Mouse (Mus musculus) midbrain, embryonic 14.5 days (tissue): ENCODE results near the gene Lmln. TPM values are rescaled to one million over a fixed set of nuclear protein-coding genes. Genes with fewer than 3 reads are reported as not detected.
A peak's percentile ranks its signal among the peaks of the same experiment; 100 is the strongest.

Experiments
- ATAC-seq: fragments of 200-750 bp; cut with Nextera tagmentation; 2 replicates; pipeline ENCODE4 v1.8.0; 2017; ENCODE audit warnings: moderate number of reproducible peaks, moderate library complexity; ENCODE audit not compliant: low FRiP score, low TSS enrichment
- DNase-seq: peaks from one replicate; pipeline ENCODE4 v3.0.0-alpha.2; 2015
- H3K27ac ChIP-seq: fragments of 300-500 bp; sonication (generic); replicated peaks from 2 replicates; pipeline ENCODE4 v1.5.1; 2014; ENCODE audit warnings: mild to moderate bottlenecking, low read depth, low read length, moderate library complexity
- H3K27me3 ChIP-seq: fragments of 300-500 bp; sonication (generic); 2 replicates; pipeline ENCODE4 v1.6.1; 2014; ENCODE audit warnings: low read length, control low read depth, mixed read lengths; ENCODE audit not compliant: control insufficient read depth, insufficient read depth
- H3K36me3 ChIP-seq: fragments of 300-500 bp; sonication (generic); 2 replicates; pipeline ENCODE4 v1.6.1; 2014; ENCODE audit warnings: low read length, control low read depth; ENCODE audit not compliant: control insufficient read depth, insufficient read depth
- H3K4me1 ChIP-seq: fragments of 300-500 bp; sonication (generic); 2 replicates; pipeline ENCODE4 v1.6.1; 2014; ENCODE audit warnings: mild to moderate bottlenecking, antibody characterized with exemption, low read length, control low read depth; ENCODE audit not compliant: control insufficient read depth, insufficient read depth
- H3K4me2 ChIP-seq: fragments of 300-500 bp; sonication (generic); 2 replicates; pipeline ENCODE4 v1.6.1; 2014; ENCODE audit warnings: mild to moderate bottlenecking, low read length, moderate library complexity
- H3K4me3 ChIP-seq: fragments of 300-500 bp; sonication (generic); replicated peaks from 2 replicates; pipeline ENCODE4 v1.5.1; 2014; ENCODE audit warnings: low read depth, low read length
- H3K9ac ChIP-seq: fragments of 300-500 bp; sonication (generic); replicated peaks from 2 replicates; pipeline ENCODE4 v1.6.1; 2014; ENCODE audit warnings: mild to moderate bottlenecking, low read length, moderate library complexity
- H3K9me3 ChIP-seq: fragments of 300-500 bp; sonication (generic); 2 replicates; pipeline ENCODE4 v1.6.1; 2016; ENCODE audit warnings: low read length, control low read depth, mixed read lengths; ENCODE audit not compliant: control insufficient read depth
- WGBS: fragments of 180-500 bp; shearing (Covaris S2); extraction: QIAGEN DNeasy Blood & Tissue Kit; methylation state at CpG from one replicate; pipeline ENCODE4 v1.1.7; 2014; 5-methylcytosine and 5-hydroxymethylcytosine counted together
- polyA plus RNA-seq: library from polyadenylated mRNA; unstranded; fragments of >200 nt; fragmentation: Nextera tagmentation; extraction: Ambion mirVana; gene quantifications from 2 replicates; pipeline ENCODE4 v1.2.1, GENCODE M21; 2014

Gene Lmln
- polyA plus RNA-seq, 1 experiment from 2014 or later, result 3.2 TPM

DNA sequence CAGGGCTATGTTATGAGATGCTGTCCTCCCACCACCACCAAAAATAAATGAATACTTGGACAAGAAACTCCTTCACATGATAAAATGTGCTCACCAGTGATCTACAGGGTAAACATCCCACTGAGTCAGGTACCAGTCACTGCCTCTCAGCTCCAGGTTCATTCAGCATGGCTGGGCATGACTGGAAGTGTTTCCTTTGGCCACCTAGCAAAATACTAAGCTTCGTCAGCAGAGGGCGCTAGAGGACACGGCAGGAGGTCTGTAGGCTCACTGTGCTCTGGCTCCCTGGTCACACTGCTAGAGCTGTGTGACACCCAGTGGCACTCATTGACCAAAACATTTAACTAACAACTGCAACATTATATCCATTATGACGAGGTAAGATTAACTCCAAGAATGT lies 38.6 kb upstream of the Lmln start:
- H3K4me1 ChIP-seq, result no peaks in the 10 kb centered on the region
- H3K4me3 ChIP-seq, result no peak overlapping the region
- no peak overlapping the region for H3K4me2 ChIP-seq
- no peak for ATAC-seq
- H3K27me3 ChIP-seq, result no peaks in the 10 kb centered on the region
- no peaks in the 10 kb centered on the region for H3K36me3 ChIP-seq
- DNase-seq, result peak; percentile 85
- H3K9ac ChIP-seq, result no peak overlapping the region
- no peaks in the 10 kb centered on the region for H3K9me3 ChIP-seq
- no peak overlapping the region for H3K27ac ChIP-seq
- WGBS, result 7% methylated on average over 4 of the region's 4 CpGs

DNA sequence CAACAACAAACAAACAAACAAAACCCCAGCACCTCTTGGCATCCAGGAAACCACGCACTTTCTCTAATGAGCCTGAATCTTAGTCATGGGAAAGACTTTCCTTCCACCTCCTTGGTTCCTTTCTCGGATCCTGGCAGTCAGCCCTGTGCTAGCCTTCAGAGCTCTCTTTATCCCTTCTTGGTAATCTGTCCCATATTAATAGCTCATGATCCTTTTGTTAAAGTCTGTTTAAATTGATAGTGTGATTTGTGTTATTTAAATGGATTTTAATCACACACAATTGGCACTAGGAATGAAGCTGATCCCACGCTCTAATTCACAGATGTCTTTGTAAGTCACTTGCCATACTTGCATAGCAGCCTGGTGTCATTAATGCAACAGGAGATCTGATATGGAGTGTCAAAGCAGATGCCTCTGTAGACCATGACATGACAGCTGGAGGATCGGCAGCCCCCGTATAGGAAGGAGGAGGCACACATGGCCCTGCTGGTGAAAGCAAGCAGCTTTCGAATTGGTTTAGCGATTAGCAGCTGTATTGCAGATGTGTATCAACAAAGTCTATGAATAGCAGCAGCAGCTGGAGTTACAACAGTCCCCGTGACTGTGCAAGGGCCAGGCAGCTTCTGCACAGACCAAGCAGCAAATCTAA lies 37.7 kb upstream of the Lmln start:
- DNase-seq, result no peak
- Histone ChIP-seq H3K36me3 (no peaks in the 10 kb centered on the region), H3K4me1 (no peaks in the 10 kb centered on the region), H3K4me3 (no peak overlapping the region), H3K9ac (no peak overlapping the region), H3K27ac (no peak overlapping the region), H3K9me3 (no peaks in the 10 kb centered on the region), H3K4me2 (no peak overlapping the region), H3K27me3 (no peaks in the 10 kb centered on the region)
- ATAC-seq, result no peak
- 81% methylated on average over 8 of the region's 8 CpGs for WGBS

DNA sequence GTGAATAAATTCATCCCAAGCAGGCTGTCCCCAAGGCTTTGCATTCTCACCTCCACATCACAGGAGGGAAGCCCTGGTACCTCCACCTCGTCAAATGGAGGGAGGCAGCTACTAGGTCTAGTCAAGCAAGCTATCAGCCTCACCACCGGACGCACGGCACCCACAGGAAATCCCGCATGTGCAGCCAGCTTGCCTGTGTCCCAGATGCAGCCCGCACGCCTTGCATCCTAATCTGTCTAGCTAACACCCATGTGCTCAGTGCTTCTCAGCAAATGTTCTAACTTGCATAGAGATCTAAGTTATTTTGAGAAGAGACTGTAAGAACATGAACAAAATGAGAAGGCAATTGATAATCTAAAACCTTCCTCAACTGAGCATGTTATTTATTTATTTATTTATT lies 36.0 kb upstream of the Lmln start:
- no peak overlapping the region for H3K9ac ChIP-seq
- DNase-seq, result no peak
- no peak overlapping the region for H3K27ac ChIP-seq
- no peaks in the 10 kb centered on the region for H3K4me1 ChIP-seq
- H3K36me3 ChIP-seq, result no peaks in the 10 kb centered on the region
- H3K4me3 ChIP-seq, result no peak overlapping the region
- no peaks in the 10 kb centered on the region for H3K27me3 ChIP-seq
- ATAC-seq, result no peak
- H3K9me3 ChIP-seq, result no peaks in the 10 kb centered on the region
- H3K4me2 ChIP-seq, result no peak overlapping the region
- 92% methylated on average over 7 of the region's 7 CpGs for WGBS

DNA sequence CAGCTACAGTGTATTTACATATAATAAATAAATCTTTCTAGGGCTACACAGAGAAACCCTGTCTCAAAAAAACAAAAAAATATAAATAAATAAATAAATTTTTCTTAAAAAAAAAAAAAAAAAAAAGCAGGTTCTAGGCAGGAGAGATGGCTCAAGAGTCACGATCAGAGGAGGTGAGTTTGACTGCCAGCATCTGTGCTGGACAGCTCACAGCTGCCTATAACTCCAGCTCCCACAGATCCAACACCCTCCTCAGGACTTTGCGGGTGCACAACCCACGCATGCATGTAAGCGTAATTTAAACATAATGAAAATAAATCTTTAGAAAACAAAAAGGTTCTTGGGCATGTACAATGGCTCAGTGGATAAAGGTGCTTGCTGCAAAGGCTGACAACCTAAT lies 26.3 kb upstream of the Lmln start:
- no peak overlapping the region for H3K4me2 ChIP-seq
- H3K36me3 ChIP-seq, result no peaks in the 10 kb centered on the region
- H3K9ac ChIP-seq, result no peak overlapping the region
- H3K27me3 ChIP-seq, result no peaks in the 10 kb centered on the region
- WGBS, result 92% methylated on average over 4 of the region's 4 CpGs
- no peak for ATAC-seq
- no peaks in the 10 kb centered on the region for H3K9me3 ChIP-seq
- DNase-seq, result no peak
- H3K27ac ChIP-seq, result no peak overlapping the region
- no peak overlapping the region for H3K4me3 ChIP-seq
- no peaks in the 10 kb centered on the region for H3K4me1 ChIP-seq

DNA sequence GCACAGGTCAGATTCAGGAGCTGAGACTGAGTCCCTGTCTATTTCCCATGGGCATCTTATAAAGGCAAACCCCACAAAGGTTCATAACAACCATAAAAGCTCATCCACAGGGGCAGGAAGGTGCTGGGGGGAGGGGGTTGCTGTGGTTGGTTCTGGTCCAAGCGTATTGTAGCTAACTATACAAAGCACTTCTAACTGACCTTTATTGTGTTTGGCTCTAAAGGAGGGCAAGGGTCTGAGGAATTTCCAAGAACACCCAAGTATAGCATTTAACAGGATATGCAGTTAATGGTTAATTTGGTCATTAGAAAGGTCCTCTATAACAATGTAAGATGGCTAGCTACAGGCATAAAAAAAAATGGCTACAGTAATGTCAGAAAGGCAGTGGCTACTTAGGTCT lies 19.6 kb upstream of the Lmln start:
- Histone ChIP-seq H3K9ac (no peak overlapping the region), H3K9me3 (no peaks in the 10 kb centered on the region), H3K27me3 (no peaks in the 10 kb centered on the region), H3K27ac (no peak overlapping the region), H3K36me3 (no peaks in the 10 kb centered on the region), H3K4me1 (no peaks in the 10 kb centered on the region), H3K4me2 (no peak overlapping the region), H3K4me3 (no peak overlapping the region)
- ATAC-seq (no peak), DNase-seq (no peak)
- WGBS, result 86% methylated on average over 1 of the region's 1 CpGs

DNA sequence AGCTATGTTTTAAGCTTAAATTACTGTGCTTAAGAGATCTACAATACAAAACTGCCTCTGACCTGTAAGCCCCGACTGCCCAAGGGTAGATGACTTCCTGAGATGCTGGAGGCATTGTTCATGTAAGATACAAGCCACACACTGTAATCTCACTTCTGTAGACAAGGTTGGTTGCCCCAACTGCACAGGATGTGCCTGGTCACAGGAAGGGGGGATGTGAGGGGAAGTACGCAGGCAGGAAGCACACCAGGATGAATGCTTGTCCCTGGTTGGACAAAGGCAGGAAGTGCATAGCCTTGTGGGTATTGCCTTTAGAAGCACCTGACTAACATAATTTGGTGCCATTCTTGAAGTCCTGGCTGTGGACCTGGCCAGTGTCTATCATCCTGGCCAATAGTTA lies 19.1 kb upstream of the Lmln start:
- no peaks in the 10 kb centered on the region for H3K36me3 ChIP-seq
- H3K9me3 ChIP-seq, result no peaks in the 10 kb centered on the region
- 77% methylated on average over 2 of the region's 2 CpGs for WGBS
- H3K4me2 ChIP-seq, result no peak overlapping the region
- no peak overlapping the region for H3K9ac ChIP-seq
- no peak overlapping the region for H3K4me3 ChIP-seq
- H3K27me3 ChIP-seq, result no peaks in the 10 kb centered on the region
- no peak overlapping the region for H3K27ac ChIP-seq
- ATAC-seq (no peak), DNase-seq (no peak)
- H3K4me1 ChIP-seq, result no peaks in the 10 kb centered on the region

DNA sequence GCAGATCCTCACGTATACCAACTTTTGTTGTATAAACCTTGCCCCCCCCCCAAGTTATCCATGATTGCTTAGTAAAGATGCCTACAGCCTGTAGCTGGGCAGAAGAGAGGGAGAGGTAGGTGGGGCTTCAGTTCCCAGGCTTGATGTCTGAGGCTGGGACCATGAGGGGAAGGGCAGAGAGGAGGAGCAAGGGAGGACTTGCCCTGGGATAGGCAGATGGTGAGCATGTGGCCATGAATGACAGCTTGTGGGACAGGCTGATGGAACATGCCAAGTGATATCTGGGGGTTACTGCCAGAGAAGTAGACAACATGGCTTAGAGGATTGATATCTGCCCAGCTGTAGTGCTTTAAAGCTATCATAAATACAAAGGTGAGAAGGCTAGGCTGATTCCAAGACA lies 14.3 kb upstream of the Lmln start:
- ATAC-seq (no peak), DNase-seq (no peak)
- no peaks in the 10 kb centered on the region for H3K27me3 ChIP-seq
- H3K27ac ChIP-seq, result no peak overlapping the region
- no peaks in the 10 kb centered on the region for H3K4me1 ChIP-seq
- no peak overlapping the region for H3K9ac ChIP-seq
- no peaks in the 10 kb centered on the region for H3K9me3 ChIP-seq
- H3K36me3 ChIP-seq, result 0 out of 2 replicates have a peak, but pooled peaks cover 3% of the 10 kb centered on the region
- WGBS, result 97% methylated on average over 1 of the region's 1 CpGs
- no peak overlapping the region for H3K4me3 ChIP-seq
- H3K4me2 ChIP-seq, result no peak overlapping the region

DNA sequence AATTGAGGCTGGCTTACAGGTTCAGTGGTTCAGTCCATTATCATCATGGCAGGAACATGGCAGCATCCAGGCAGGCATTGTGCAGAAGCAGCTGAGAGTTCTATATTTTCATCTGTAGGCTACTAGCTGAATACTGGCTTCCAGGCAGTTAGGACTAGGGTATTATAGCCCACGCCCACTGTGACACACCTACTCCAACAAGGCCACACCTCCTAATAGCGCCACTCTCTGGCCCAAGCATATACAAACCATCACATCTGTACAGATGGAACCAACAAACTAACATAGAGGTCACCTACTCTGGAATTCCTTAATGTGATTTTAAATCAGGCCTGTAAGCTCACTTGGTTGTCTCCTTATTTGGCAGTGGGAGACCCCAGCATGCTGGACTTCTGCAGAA lies 13.6 kb upstream of the Lmln start:
- Histone ChIP-seq H3K4me2 (no peak overlapping the region), H3K27me3 (no peaks in the 10 kb centered on the region), H3K4me1 (no peaks in the 10 kb centered on the region), H3K36me3 (0 out of 2 replicates have a peak, but pooled peaks cover 3% of the 10 kb centered on the region), H3K9me3 (no peaks in the 10 kb centered on the region), H3K27ac (no peak overlapping the region), H3K4me3 (no peak overlapping the region), H3K9ac (no peak overlapping the region)
- ATAC-seq (no peak), DNase-seq (no peak)
- 81% methylated on average over 2 of the region's 2 CpGs for WGBS

DNA sequence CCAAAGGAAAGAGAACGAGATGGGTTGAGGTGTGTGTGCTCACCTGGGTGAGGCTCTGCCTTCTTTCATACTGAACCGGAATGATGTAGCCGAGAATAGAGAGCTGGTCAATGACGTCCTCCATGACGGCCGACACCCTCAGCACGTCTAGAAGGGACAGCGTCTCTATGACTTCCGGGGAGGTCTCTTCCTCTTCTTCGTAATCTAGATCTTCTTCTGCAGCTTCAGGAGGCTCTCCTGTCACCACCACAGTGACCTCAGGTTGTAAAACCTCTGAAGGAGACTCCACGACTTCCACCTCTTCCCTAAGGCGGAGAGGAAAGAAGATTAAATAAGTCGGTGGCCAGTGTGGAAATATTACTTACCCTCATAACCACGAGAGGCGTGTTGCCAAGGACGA lies 12.5 kb upstream of the Lmln start:
- Histone ChIP-seq H3K9me3 (no peaks in the 10 kb centered on the region), H3K27me3 (no peaks in the 10 kb centered on the region), H3K4me1 (no peaks in the 10 kb centered on the region), H3K9ac (no peak overlapping the region), H3K27ac (no peak overlapping the region), H3K4me2 (no peak overlapping the region), H3K36me3 (0 out of 2 replicates have a peak, but pooled peaks cover 3% of the 10 kb centered on the region), H3K4me3 (no peak overlapping the region)
- 96% methylated on average over 16 of the region's 16 CpGs for WGBS
- ATAC-seq (no peak), DNase-seq (no peak)
